Mouse (Mus musculus): ENCODE measurements around the gene Reep1. TPM values are rescaled to one million over a fixed set of nuclear protein-coding genes. Genes with fewer than 3 reads are reported as not detected.
A peak's percentile ranks its signal among the peaks of the same experiment; 100 is the strongest.

Gene Reep1
- polyA plus RNA-seq, 1 experiment from 2014 or later, result 25.1 TPM

DNA sequence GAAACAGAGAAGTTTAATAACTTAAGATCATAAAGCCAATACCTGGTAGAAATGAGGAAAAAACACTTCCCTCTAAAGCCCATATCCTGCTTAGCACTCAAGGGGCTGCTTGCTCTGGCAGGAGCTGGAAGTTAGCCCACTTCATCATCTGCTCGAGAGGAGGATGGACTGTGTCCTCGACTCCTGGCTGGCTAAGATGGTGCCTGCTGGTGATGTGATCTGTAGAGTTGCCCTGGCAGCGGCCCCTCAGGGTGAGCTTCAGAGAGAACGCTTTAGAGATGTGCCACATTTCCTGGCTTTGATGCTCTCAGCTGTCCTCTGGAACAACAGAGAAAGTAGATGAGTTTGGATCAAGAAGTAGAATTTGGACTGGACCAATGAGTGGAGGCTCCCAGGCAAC is 31.2 kb downstream of the Reep1 start:
- 80% methylated on average over 4 of the region's 4 CpGs for WGBS
- no peak overlapping the region for H3K4me2 ChIP-seq (ENCODE audit: low read depth, low read length)

DNA sequence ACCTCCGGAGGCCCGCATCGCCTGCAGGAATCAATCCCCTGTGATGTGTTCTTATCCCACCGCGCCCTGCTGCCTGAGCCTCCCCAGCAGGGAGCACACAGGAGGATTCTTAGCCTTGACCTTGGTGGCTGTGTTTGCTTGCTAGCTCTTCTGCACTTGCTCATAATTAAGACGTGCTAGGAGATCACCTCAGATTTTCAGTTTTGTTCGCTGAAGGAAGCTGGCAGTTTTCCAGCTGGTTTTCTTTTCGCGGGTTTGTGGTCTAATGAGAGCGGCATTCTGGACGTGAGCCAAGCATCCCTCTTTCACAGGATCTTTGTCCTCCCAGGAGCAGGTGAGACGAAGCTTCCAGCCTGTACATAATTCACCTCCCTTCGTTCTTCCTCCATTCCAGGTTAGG is 33.6 kb downstream of the Reep1 start:
- no peaks in the 10 kb centered on the region for H3K4me1 ChIP-seq (ENCODE audit: control insufficient read depth, insufficient read depth, low read length)
- H3K9me3 ChIP-seq (replicated peaks; ENCODE audit: control insufficient read depth, low read length), result no peaks in the 10 kb centered on the region
- H3K4me3 ChIP-seq (ENCODE audit: low read depth, low read length), result no peak overlapping the region
- H3K36me3 ChIP-seq (replicated peaks; ENCODE audit: control insufficient read depth, insufficient read depth, low read depth, low read length), result no peaks in the 10 kb centered on the region
- H3K27ac ChIP-seq (replicated peaks; ENCODE audit: low read depth, low read length), result no peak overlapping the region
- no peak overlapping the region for H3K9ac ChIP-seq (replicated peaks; ENCODE audit: low read length)
- H3K4me2 ChIP-seq (ENCODE audit: low read depth, low read length), result no peak overlapping the region
- WGBS, result 63% methylated on average over 13 of the region's 13 CpGs
- ATAC-seq (replicated peaks; ENCODE audit: insufficient number of reproducible peaks, low FRiP score, low TSS enrichment, low read depth), result no peak
- peak; percentile 27 for DNase-seq (ENCODE audit: low spot score)
- no peaks in the 10 kb centered on the region for H3K27me3 ChIP-seq (ENCODE audit: control insufficient read depth, insufficient read depth, low read length)

More for the DNA sequence above, 31.2 kb downstream of the Reep1 start:
- no peaks in the 10 kb centered on the region for H3K27me3 ChIP-seq (ENCODE audit: control insufficient read depth, insufficient read depth, low read length)
- no peaks in the 10 kb centered on the region for H3K4me1 ChIP-seq (ENCODE audit: control insufficient read depth, insufficient read depth, low read length)
- no peak overlapping the region for H3K27ac ChIP-seq (replicated peaks; ENCODE audit: low read depth, low read length)
- no peak overlapping the region for H3K4me3 ChIP-seq (ENCODE audit: low read depth, low read length)
- ATAC-seq (replicated peaks; ENCODE audit: insufficient number of reproducible peaks, low FRiP score, low TSS enrichment, low read depth) (no peak), DNase-seq (ENCODE audit: low spot score) (no peak)
- no peaks in the 10 kb centered on the region for H3K9me3 ChIP-seq (replicated peaks; ENCODE audit: control insufficient read depth, low read length)
- no peak overlapping the region for H3K9ac ChIP-seq (replicated peaks; ENCODE audit: low read length)
- H3K36me3 ChIP-seq (replicated peaks; ENCODE audit: control insufficient read depth, insufficient read depth, low read depth, low read length), result no peaks in the 10 kb centered on the region

DNA sequence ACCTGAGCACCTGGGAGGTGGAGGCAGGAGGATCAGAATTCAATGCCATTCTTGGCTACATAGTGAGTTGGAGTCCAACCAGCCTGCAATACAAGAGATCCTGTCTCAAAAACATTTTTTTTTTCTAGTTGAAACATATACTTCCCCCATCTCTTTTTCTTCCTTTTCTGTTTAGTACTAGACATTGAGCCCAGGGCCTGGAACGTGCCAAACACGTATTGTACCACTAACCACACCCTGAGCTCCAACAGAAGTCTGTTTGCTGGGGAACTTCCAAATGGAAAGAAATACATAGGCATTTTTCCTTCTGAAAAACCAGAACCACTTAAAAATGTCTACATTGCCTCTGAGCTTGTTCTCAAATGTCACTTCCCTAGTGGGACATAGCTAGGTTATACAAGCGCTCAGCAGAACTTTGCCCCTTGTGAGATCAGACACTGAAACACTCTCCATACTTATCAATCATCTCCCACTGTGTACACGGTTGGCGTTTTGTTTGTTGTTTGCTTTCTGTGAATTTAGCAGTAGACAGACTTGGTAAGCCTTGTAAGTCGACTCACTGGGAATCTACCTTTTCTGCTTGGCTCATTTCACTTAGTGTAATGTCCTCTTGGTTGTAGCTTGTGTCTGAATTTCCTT is 34.8 kb downstream of the Reep1 start:
- Histone ChIP-seq H3K36me3 (replicated peaks; ENCODE audit: control insufficient read depth, insufficient read depth, low read depth, low read length) (no peaks in the 10 kb centered on the region), H3K27me3 (ENCODE audit: control insufficient read depth, insufficient read depth, low read length) (no peaks in the 10 kb centered on the region), H3K9me3 (replicated peaks; ENCODE audit: control insufficient read depth, low read length) (no peaks in the 10 kb centered on the region), H3K4me3 (ENCODE audit: low read depth, low read length) (no peak overlapping the region), H3K9ac (replicated peaks; ENCODE audit: low read length) (no peak overlapping the region), H3K27ac (replicated peaks; ENCODE audit: low read depth, low read length) (no peak overlapping the region), H3K4me1 (ENCODE audit: control insufficient read depth, insufficient read depth, low read length) (no peaks in the 10 kb centered on the region), H3K4me2 (ENCODE audit: low read depth, low read length) (no peak overlapping the region)
- ATAC-seq (replicated peaks; ENCODE audit: insufficient number of reproducible peaks, low FRiP score, low TSS enrichment, low read depth) (no peak), DNase-seq (ENCODE audit: low spot score) (no peak)
- WGBS, result 83% methylated on average over 6 of the region's 6 CpGs

DNA sequence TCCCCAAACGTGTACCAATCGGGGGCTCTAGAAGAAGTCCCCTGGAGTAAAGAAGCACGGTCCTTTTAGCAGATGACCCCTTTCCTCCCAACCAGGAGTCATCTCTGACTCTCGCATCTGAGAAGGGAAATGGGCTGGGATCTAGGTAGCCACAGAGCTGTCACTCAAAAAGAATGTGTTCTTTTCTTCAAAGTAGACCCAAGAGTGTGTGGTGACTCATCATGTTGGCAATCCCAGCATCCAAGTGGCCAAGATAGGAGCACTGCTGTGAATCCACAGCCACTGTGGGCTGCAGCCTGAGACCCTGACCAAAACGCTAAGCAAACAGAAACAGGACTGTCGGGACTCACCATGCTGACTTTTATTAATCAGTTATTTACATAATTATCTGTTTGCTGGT is 37.6 kb downstream of the Reep1 start:
- WGBS, result 81% methylated on average over 6 of the region's 6 CpGs
- H3K4me3 ChIP-seq (ENCODE audit: low read depth, low read length), result no peak overlapping the region
- no peak for DNase-seq (ENCODE audit: low spot score)
- no peaks in the 10 kb centered on the region for H3K9me3 ChIP-seq (replicated peaks; ENCODE audit: control insufficient read depth, low read length)
- H3K27me3 ChIP-seq (ENCODE audit: control insufficient read depth, insufficient read depth, low read length), result no peaks in the 10 kb centered on the region
- no peak overlapping the region for H3K4me2 ChIP-seq (ENCODE audit: low read depth, low read length)
- no peak overlapping the region for H3K9ac ChIP-seq (replicated peaks; ENCODE audit: low read length)
- H3K36me3 ChIP-seq (replicated peaks; ENCODE audit: control insufficient read depth, insufficient read depth, low read depth, low read length), result no peaks in the 10 kb centered on the region
- no peaks in the 10 kb centered on the region for H3K4me1 ChIP-seq (ENCODE audit: control insufficient read depth, insufficient read depth, low read length)
- no peak overlapping the region for H3K27ac ChIP-seq (replicated peaks; ENCODE audit: low read depth, low read length)
- no peak for ATAC-seq (replicated peaks; ENCODE audit: insufficient number of reproducible peaks, low FRiP score, low TSS enrichment, low read depth)

DNA sequence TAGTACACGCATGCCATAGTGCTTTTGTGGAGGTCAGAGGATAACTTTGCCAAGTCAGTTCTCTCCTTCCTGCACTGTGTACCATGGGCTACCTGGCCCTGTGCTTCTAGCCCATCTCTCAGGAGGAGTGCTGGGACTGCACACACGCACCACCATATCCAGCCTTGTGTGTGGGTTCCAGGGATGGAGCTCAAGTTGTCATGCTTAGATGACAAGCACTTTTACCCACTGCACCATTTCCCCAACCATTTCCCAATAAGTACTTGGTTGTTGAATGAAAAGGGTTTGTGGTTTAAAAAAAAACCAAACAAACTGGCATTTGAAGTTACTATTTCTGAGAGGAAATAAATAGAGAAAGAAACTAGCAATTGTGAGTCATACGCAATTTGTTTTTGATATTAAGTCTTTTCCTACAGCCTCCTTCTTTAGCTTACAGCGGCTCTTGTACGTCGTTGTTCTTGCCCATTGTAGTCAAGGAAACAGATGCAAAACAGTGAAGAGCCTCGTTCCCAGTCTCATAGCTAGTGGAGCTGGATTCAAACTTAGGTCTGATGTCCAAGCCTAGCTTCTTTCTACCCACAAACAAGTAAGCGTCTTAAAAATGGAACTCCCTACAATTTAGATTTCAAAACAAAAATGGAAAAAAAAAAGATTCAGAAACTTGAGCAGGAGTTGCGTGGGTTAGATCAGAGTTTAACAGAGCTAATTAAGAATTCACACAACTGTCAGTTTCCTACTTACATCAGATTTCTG is 38.3 kb downstream of the Reep1 start:
- Histone ChIP-seq H3K4me1 (ENCODE audit: control insufficient read depth, insufficient read depth, low read length) (no peaks in the 10 kb centered on the region), H3K9me3 (replicated peaks; ENCODE audit: control insufficient read depth, low read length) (no peaks in the 10 kb centered on the region), H3K4me3 (ENCODE audit: low read depth, low read length) (no peak overlapping the region), H3K27ac (replicated peaks; ENCODE audit: low read depth, low read length) (no peak overlapping the region), H3K9ac (replicated peaks; ENCODE audit: low read length) (no peak overlapping the region), H3K27me3 (ENCODE audit: control insufficient read depth, insufficient read depth, low read length) (no peaks in the 10 kb centered on the region), H3K36me3 (replicated peaks; ENCODE audit: control insufficient read depth, insufficient read depth, low read depth, low read length) (no peaks in the 10 kb centered on the region), H3K4me2 (ENCODE audit: low read depth, low read length) (no peak overlapping the region)
- WGBS, result 86% methylated on average over 9 of the region's 9 CpGs
- ATAC-seq (replicated peaks; ENCODE audit: insufficient number of reproducible peaks, low FRiP score, low TSS enrichment, low read depth) (no peak), DNase-seq (ENCODE audit: low spot score) (no peak)

DNA sequence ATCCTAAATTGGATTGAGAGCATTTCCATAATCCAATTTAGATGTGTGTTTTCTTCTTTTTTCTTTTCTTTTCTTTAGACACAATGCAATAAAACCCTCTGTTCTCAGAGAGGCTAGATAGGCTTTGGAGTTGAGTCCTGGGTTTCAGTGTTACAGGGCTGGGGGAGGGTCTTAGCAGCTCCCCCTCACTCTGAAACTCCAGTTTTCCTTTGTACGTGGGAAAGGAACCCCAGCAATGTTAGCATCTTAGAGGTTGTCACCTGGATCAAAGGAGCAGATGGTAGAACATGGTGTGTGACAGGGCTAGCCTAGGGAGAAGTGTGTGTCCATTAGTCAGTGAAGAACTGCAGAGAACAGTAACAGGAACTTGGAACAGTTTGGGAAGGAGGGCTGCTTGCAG is 38.9 kb downstream of the Reep1 start:
- no peaks in the 10 kb centered on the region for H3K4me1 ChIP-seq (ENCODE audit: control insufficient read depth, insufficient read depth, low read length)
- H3K4me2 ChIP-seq (ENCODE audit: low read depth, low read length), result no peak overlapping the region
- 61% methylated on average over 1 of the region's 1 CpGs for WGBS
- H3K4me3 ChIP-seq (ENCODE audit: low read depth, low read length), result no peak overlapping the region
- H3K9ac ChIP-seq (replicated peaks; ENCODE audit: low read length), result no peak overlapping the region
- no peaks in the 10 kb centered on the region for H3K36me3 ChIP-seq (replicated peaks; ENCODE audit: control insufficient read depth, insufficient read depth, low read depth, low read length)
- ATAC-seq (replicated peaks; ENCODE audit: insufficient number of reproducible peaks, low FRiP score, low TSS enrichment, low read depth) (no peak), DNase-seq (ENCODE audit: low spot score) (no peak)
- no peak overlapping the region for H3K27ac ChIP-seq (replicated peaks; ENCODE audit: low read depth, low read length)
- no peaks in the 10 kb centered on the region for H3K9me3 ChIP-seq (replicated peaks; ENCODE audit: control insufficient read depth, low read length)
- no peaks in the 10 kb centered on the region for H3K27me3 ChIP-seq (ENCODE audit: control insufficient read depth, insufficient read depth, low read length)

DNA sequence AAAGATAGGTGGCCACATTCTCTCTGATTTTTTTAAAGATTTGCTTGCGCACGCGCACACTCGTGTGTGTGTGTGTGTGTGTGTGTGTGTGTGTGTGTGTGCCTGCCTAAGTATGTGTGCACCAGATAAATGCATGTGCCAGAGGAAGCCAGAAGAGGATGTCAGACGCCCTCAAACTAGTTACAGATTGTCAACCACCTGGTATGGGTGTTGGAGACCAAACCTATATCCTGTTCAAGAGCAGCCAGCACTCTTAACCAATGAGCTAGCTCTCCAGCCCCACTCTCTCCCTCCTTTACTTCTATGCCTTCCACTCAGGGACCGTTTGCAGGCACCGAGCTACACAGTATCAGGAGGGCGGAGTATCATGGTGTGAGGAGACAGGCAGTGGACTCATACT is 39.5 kb downstream of the Reep1 start:
- no peak overlapping the region for H3K9ac ChIP-seq (replicated peaks; ENCODE audit: low read length)
- 79% methylated on average over 8 of the region's 8 CpGs for WGBS
- ATAC-seq (replicated peaks; ENCODE audit: insufficient number of reproducible peaks, low FRiP score, low TSS enrichment, low read depth) (no peak), DNase-seq (ENCODE audit: low spot score) (no peak)
- H3K36me3 ChIP-seq (replicated peaks; ENCODE audit: control insufficient read depth, insufficient read depth, low read depth, low read length), result no peaks in the 10 kb centered on the region
- H3K27ac ChIP-seq (replicated peaks; ENCODE audit: low read depth, low read length), result no peak overlapping the region
- H3K9me3 ChIP-seq (replicated peaks; ENCODE audit: control insufficient read depth, low read length), result no peaks in the 10 kb centered on the region
- no peaks in the 10 kb centered on the region for H3K4me1 ChIP-seq (ENCODE audit: control insufficient read depth, insufficient read depth, low read length)
- H3K27me3 ChIP-seq (ENCODE audit: control insufficient read depth, insufficient read depth, low read length), result no peaks in the 10 kb centered on the region
- no peak overlapping the region for H3K4me3 ChIP-seq (ENCODE audit: low read depth, low read length)
- H3K4me2 ChIP-seq (ENCODE audit: low read depth, low read length), result no peak overlapping the region

DNA sequence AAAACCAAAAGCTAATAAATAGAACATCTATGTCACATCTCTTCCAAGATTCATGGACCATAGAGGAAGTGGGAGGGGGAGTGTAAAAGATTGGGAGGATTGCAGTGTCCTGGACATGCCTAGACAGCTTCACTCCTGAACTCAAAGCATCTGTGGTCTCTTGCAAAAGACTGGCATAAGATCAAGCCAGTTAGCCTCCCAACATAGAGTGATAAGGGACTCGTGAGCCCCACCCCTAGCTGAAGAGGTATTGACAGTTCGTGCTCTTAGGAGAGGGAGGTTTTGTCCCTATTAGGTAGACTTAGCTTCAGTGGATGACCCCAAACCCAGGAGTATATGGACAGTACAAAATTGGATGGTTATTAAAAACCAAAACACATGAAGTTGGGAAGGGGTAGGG is 44.2 kb downstream of the Reep1 start:
- ATAC-seq (replicated peaks; ENCODE audit: insufficient number of reproducible peaks, low FRiP score, low TSS enrichment, low read depth) (no peak), DNase-seq (ENCODE audit: low spot score) (no peak)
- Histone ChIP-seq H3K9me3 (replicated peaks; ENCODE audit: control insufficient read depth, low read length) (no peaks in the 10 kb centered on the region), H3K27me3 (ENCODE audit: control insufficient read depth, insufficient read depth, low read length) (no peaks in the 10 kb centered on the region), H3K27ac (replicated peaks; ENCODE audit: low read depth, low read length) (no peak overlapping the region), H3K36me3 (replicated peaks; ENCODE audit: control insufficient read depth, insufficient read depth, low read depth, low read length) (no peaks in the 10 kb centered on the region), H3K4me1 (ENCODE audit: control insufficient read depth, insufficient read depth, low read length) (no peaks in the 10 kb centered on the region), H3K4me3 (ENCODE audit: low read depth, low read length) (no peak overlapping the region), H3K9ac (replicated peaks; ENCODE audit: low read length) (no peak overlapping the region), H3K4me2 (ENCODE audit: low read depth, low read length) (no peak overlapping the region)
- whole genome bisulfite sequencing, result 81% methylated on average over 2 of the region's 2 CpGs

Measured in embryonic facial prominence, embryonic 11.5 days (tissue).